Mouse (Mus musculus): Measurements from ENCODE around the gene Nemp2. TPM values are rescaled to one million over a fixed set of nuclear protein-coding genes. Genes with fewer than 3 reads are reported as not detected.
A peak's percentile ranks its signal among the peaks of the same experiment; 100 is the strongest.

Gene Nemp2
- polyA plus RNA-seq (2015; fragmentation: Nextera tagmentation; extraction: Ambion mirVana) = 7.4 and 9.3 TPM in 2 replicates

- H3K27ac ChIP-seq = peak within 1 kb of the TSS; percentile 85
These were observed at the start of gene Nemp2 for GRCm38 (mm10) chr1:52630248-52630936. Gene Nemp2 (plus strand): TSS chr1:52630703.

GRCm38 (mm10) chr1:52581744-52582143, 48.8 kb upstream of the Nemp2 start:
- no peak overlapping the region for H3K4me3 ChIP-seq (replicated peaks)
- H3K36me3 ChIP-seq = no peaks in the 10 kb centered on the region
- no peak overlapping the region for H3K27ac ChIP-seq
- no peak overlapping the region for H3K4me2 ChIP-seq
- H3K9ac ChIP-seq = no peak overlapping the region
- H3K27me3 ChIP-seq (replicated peaks) = no peaks in the 10 kb centered on the region
- 0 out of 2 replicates have a peak, but pooled peaks cover 7% of the 10 kb centered on the region for H3K4me1 ChIP-seq
- H3K9me3 ChIP-seq = no peaks in the 10 kb centered on the region
- no peak for ATAC-seq (ENCODE audit: insufficient read depth, low FRiP score, low read depth)
- whole genome bisulfite sequencing = 72% methylated on average over 6 of the region's 6 CpGs

More at GRCm38 (mm10) chr1:52630248-52630936, at the start of gene Nemp2:
- under 1% methylated on average over 43 of the region's 44 CpGs for WGBS
- peak; percentile 88 for ATAC-seq (ENCODE audit: insufficient read depth, low FRiP score, low read depth)
- Histone ChIP-seq H3K4me3 (replicated peaks) (peak within 1 kb of the TSS; percentile 75), H3K36me3 (0 out of 2 replicates have a peak, but pooled peaks cover 5% of the 10 kb centered on the region), H3K4me2 (peak within 1 kb of the TSS; percentile 50), H3K27me3 (replicated peaks) (no peaks in the 10 kb centered on the region), H3K9me3 (no peaks in the 10 kb centered on the region), H3K9ac (peak within 1 kb of the TSS; percentile 49), H3K4me1 (0 out of 2 replicates have a peak, but pooled peaks cover 4% of the 10 kb centered on the region)

GRCm38 (mm10) chr1:52582866-52583265, 47.6 kb upstream of the Nemp2 start:
- 95% methylated on average over 1 of the region's 1 CpGs for WGBS
- H3K4me1 ChIP-seq = 0 out of 2 replicates have a peak, but pooled peaks cover 5% of the 10 kb centered on the region

GRCm38 (mm10) chr1:52596982-52597646, 33.4 kb upstream of the Nemp2 start:
- Histone ChIP-seq H3K27ac (peak overlapping the region; percentile 5; the same call in 1 of the 2 replicates), H3K36me3 (no peaks in the 10 kb centered on the region), H3K9ac (no peak overlapping the region), H3K4me2 (peak overlapping the region; percentile 16; the same call in 1 of the 2 replicates), H3K9me3 (no peaks in the 10 kb centered on the region), H3K4me1 (peaks cover 3% of the 10 kb centered on the region; the same call in 1 of the 2 replicates), H3K4me3 (replicated peaks) (no peak overlapping the region), H3K27me3 (replicated peaks) (no peaks in the 10 kb centered on the region)
- WGBS = 46% methylated on average over 11 of the region's 11 CpGs
- peak; percentile 82 for ATAC-seq (ENCODE audit: insufficient read depth, low FRiP score, low read depth)

More at GRCm38 (mm10) chr1:52582866-52583265, 47.6 kb upstream of the Nemp2 start:
- Histone ChIP-seq H3K27me3 (replicated peaks) (no peaks in the 10 kb centered on the region), H3K27ac (no peak overlapping the region), H3K4me2 (no peak overlapping the region), H3K4me3 (replicated peaks) (no peak overlapping the region), H3K36me3 (no peaks in the 10 kb centered on the region), H3K9ac (no peak overlapping the region), H3K9me3 (no peaks in the 10 kb centered on the region)
- no peak for ATAC-seq (ENCODE audit: insufficient read depth, low FRiP score, low read depth)

GRCm38 (mm10) chr1:52597761-52598160, 32.7 kb upstream of the Nemp2 start:
- H3K36me3 ChIP-seq = no peaks in the 10 kb centered on the region
- H3K4me1 ChIP-seq = peaks cover 3% of the 10 kb centered on the region; the same call in 1 of the 2 replicates
- H3K4me2 ChIP-seq = peak overlapping the region; percentile 33
- ATAC-seq (ENCODE audit: insufficient read depth, low FRiP score, low read depth) = peak; percentile 89
- no peaks in the 10 kb centered on the region for H3K9me3 ChIP-seq
- 48% methylated on average over 11 of the region's 11 CpGs for WGBS
- no peak overlapping the region for H3K9ac ChIP-seq
- H3K27me3 ChIP-seq (replicated peaks) = no peaks in the 10 kb centered on the region
- H3K27ac ChIP-seq = peak overlapping the region; percentile 59; the same call in 1 of the 2 replicates
- 0 out of 2 replicates have a peak overlapping the region, but pooled peaks have one; percentile 1 for H3K4me3 ChIP-seq (replicated peaks)

- peak overlapping the region; percentile 33 for H3K4me2 ChIP-seq
- no peak overlapping the region for H3K9ac ChIP-seq
- WGBS = 61% methylated on average over 4 of the region's 4 CpGs
- no peak overlapping the region for H3K4me3 ChIP-seq (replicated peaks)
- no peaks in the 10 kb centered on the region for H3K27me3 ChIP-seq (replicated peaks)
- no peaks in the 10 kb centered on the region for H3K36me3 ChIP-seq
- peak overlapping the region; percentile 59; the same call in 1 of the 2 replicates for H3K27ac ChIP-seq
- H3K4me1 ChIP-seq = peaks cover 3% of the 10 kb centered on the region; the same call in 1 of the 2 replicates
- no peak for ATAC-seq (ENCODE audit: insufficient read depth, low FRiP score, low read depth)
- H3K9me3 ChIP-seq = no peaks in the 10 kb centered on the region
These were observed 32.1 kb upstream of the Nemp2 start for GRCm38 (mm10) chr1:52598361-52598760.

GRCm38 (mm10) chr1:52601496-52601895, 29.0 kb upstream of the Nemp2 start:
- H3K36me3 ChIP-seq = no peaks in the 10 kb centered on the region
- no peak overlapping the region for H3K27ac ChIP-seq
- H3K4me2 ChIP-seq = no peak overlapping the region
- WGBS = 86% methylated on average over 3 of the region's 3 CpGs
- H3K4me3 ChIP-seq (replicated peaks) = no peak overlapping the region
- peaks cover 3% of the 10 kb centered on the region; the same call in 1 of the 2 replicates for H3K4me1 ChIP-seq
- no peak overlapping the region for H3K9ac ChIP-seq
- H3K27me3 ChIP-seq (replicated peaks) = no peaks in the 10 kb centered on the region
- no peaks in the 10 kb centered on the region for H3K9me3 ChIP-seq
- ATAC-seq (ENCODE audit: insufficient read depth, low FRiP score, low read depth) = no peak

GRCm38 (mm10) chr1:52607700-52608099, 22.8 kb upstream of the Nemp2 start:
- H3K9ac ChIP-seq = no peak overlapping the region
- no peak for ATAC-seq (ENCODE audit: insufficient read depth, low FRiP score, low read depth)

GRCm38 (mm10) chr1:52608486-52608885, 22.0 kb upstream of the Nemp2 start:
- no peak overlapping the region for H3K4me2 ChIP-seq
- H3K4me1 ChIP-seq = no peaks in the 10 kb centered on the region
- H3K36me3 ChIP-seq = no peaks in the 10 kb centered on the region
- no peaks in the 10 kb centered on the region for H3K9me3 ChIP-seq
- 83% methylated on average over 4 of the region's 4 CpGs for WGBS
- ATAC-seq (ENCODE audit: insufficient read depth, low FRiP score, low read depth) = no peak
- no peak overlapping the region for H3K9ac ChIP-seq
- H3K4me3 ChIP-seq (replicated peaks) = no peak overlapping the region
- no peak overlapping the region for H3K27ac ChIP-seq
- H3K27me3 ChIP-seq (replicated peaks) = no peaks in the 10 kb centered on the region

More at GRCm38 (mm10) chr1:52607700-52608099, 22.8 kb upstream of the Nemp2 start:
- no peak overlapping the region for H3K4me2 ChIP-seq
- 79% methylated on average over 1 of the region's 1 CpGs for WGBS
- H3K27me3 ChIP-seq (replicated peaks) = no peaks in the 10 kb centered on the region
- no peak overlapping the region for H3K27ac ChIP-seq
- H3K9me3 ChIP-seq = no peaks in the 10 kb centered on the region
- H3K4me1 ChIP-seq = no peaks in the 10 kb centered on the region
- H3K4me3 ChIP-seq (replicated peaks) = no peak overlapping the region
- no peaks in the 10 kb centered on the region for H3K36me3 ChIP-seq

- Histone ChIP-seq H3K27me3 (replicated peaks) (no peaks in the 10 kb centered on the region), H3K4me3 (replicated peaks) (no peak overlapping the region), H3K4me2 (no peak overlapping the region), H3K9ac (no peak overlapping the region), H3K4me1 (no peaks in the 10 kb centered on the region), H3K27ac (no peak overlapping the region), H3K9me3 (no peaks in the 10 kb centered on the region), H3K36me3 (no peaks in the 10 kb centered on the region)
- 26% methylated on average over 1 of the region's 1 CpGs for WGBS
- no peak for ATAC-seq (ENCODE audit: insufficient read depth, low FRiP score, low read depth)
These were observed 12.3 kb upstream of the Nemp2 start for GRCm38 (mm10) chr1:52618217-52618616.

GRCm38 (mm10) chr1:52620442-52620841, 10.1 kb upstream of the Nemp2 start:
- Histone ChIP-seq H3K36me3 (no peaks in the 10 kb centered on the region), H3K9ac (no peak overlapping the region), H3K4me3 (replicated peaks) (no peak overlapping the region), H3K27me3 (replicated peaks) (no peaks in the 10 kb centered on the region), H3K27ac (no peak overlapping the region), H3K4me1 (no peaks in the 10 kb centered on the region), H3K4me2 (no peak overlapping the region), H3K9me3 (no peaks in the 10 kb centered on the region)
- no peak for ATAC-seq (ENCODE audit: insufficient read depth, low FRiP score, low read depth)

- peak overlapping the region; percentile 85 for H3K27ac ChIP-seq
- H3K36me3 ChIP-seq = 0 out of 2 replicates have a peak, but pooled peaks cover 5% of the 10 kb centered on the region
- peak overlapping the region; percentile 75 for H3K4me3 ChIP-seq (replicated peaks)
- peak overlapping the region; percentile 49 for H3K9ac ChIP-seq
- H3K4me2 ChIP-seq = peak overlapping the region; percentile 50
- peak; percentile 76 for ATAC-seq (ENCODE audit: insufficient read depth, low FRiP score, low read depth)
- 0 out of 2 replicates have a peak, but pooled peaks cover 4% of the 10 kb centered on the region for H3K4me1 ChIP-seq
- H3K27me3 ChIP-seq (replicated peaks) = no peaks in the 10 kb centered on the region
- under 1% methylated on average over 6 of the region's 6 CpGs for WGBS
- H3K9me3 ChIP-seq = no peaks in the 10 kb centered on the region
These were observed 415 bp downstream of the Nemp2 start for GRCm38 (mm10) chr1:52630937-52631299.

Data from stomach, embryonic 15.5 days (tissue).